In the genomic region with DNA sequence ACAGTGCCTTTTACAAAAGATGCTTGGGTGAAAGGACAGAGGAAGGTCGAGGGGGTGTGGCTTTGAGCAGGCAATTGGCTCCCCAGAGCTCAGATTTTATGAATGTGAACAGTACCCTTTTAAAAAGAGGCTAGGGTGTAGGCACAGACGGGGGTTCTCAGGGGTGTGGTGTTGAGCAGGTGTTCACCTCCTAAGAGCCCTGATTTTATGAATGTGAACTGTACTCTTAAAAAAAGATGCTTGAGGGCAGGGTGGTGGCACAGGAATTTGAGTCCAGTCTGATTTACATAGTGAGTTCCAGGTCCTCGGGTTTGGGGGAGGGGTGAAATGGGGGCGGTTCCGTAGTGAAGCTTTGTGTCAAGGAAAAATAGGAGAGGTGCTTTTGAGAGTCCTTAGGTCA, we compare ENCODE assay signal across 35 mouse cellular contexts. TPM values are rescaled to one million over a fixed set of nuclear protein-coding genes. Genes with fewer than 3 reads are reported as not detected.
DNase-seq lines count a peak whose midpoint lies in the region; ATAC-seq and TF ChIP-seq lines count a peak whose summit lies in the region.
"Had no signal": no experiment of that assay in that cellular context is flagged by ENCODE, and none has a peak within 500 bp of the region (broad histone marks: within the 10 kb centered on the region; RNA-seq: fewer than 3 reads in every experiment).

No protein-coding gene starts in this region.

- no peak for TF ChIP-seq POLR2A in lung, adult 2 months (IDR thresholded peaks at IDR 0.05; ENCODE audit: borderline replicate concordance, extremely low read depth, low read depth, low read length)

- H3K4me1 ChIP-seq in forebrain, embryonic 12.5 days = no peaks in the 10 kb centered on the region
- no peaks in the 10 kb centered on the region for H3K4me1 ChIP-seq in forebrain, postnatal 0 days (ENCODE audit: insufficient read depth)
- no peaks in the 10 kb centered on the region for H3K4me1 ChIP-seq in lung, adult 2 months (ENCODE audit: control insufficient read depth, insufficient read depth, low read length)
- H3K4me1 ChIP-seq: embryonic facial prominence, embryonic 12.5 days; embryonic facial prominence, embryonic 15.5 days; forebrain, embryonic 13.5 days; hindbrain, embryonic 12.5 days; hindbrain, embryonic 15.5 days had no signal

- no peak for DNase-seq in forebrain, postnatal 0 days
- peak; percentile 1 for DNase-seq in lung, postnatal 25 days (ENCODE audit: low spot score)
- DNase-seq in lung, adult 2 months = no peak
- DNase-seq in ES-CJ7 (ENCODE audit: low read depth, low spot score) (peak; percentile 100), ZHBTc4 (ENCODE audit: low read depth, low spot score) (peak; percentile 99)
- DNase-seq in spleen, postnatal 10 days (ENCODE audit: low spot score in 2 of 2) = no peak
- no peak for DNase-seq in T-cell, adult 2 months (ENCODE audit: low spot score)
- DNase-seq: adrenal gland, postnatal 14 days; cerebellum, adult 11 months; cerebellum, adult 2 months; cerebellum, adult 9-11 months; cerebellum, postnatal 25 days; gastrocnemius, postnatal 25 days; heart, adult 2 months had no signal

- no peak overlapping the region for H3K27ac ChIP-seq in forebrain, embryonic 12.5 days
- no peak overlapping the region for H3K27ac ChIP-seq in forebrain, postnatal 0 days (ENCODE audit: low read depth, low read length)
- H3K27ac ChIP-seq: embryonic facial prominence, embryonic 12.5 days; embryonic facial prominence, embryonic 15.5 days; forebrain, embryonic 13.5 days; heart, adult 2 months; hindbrain, embryonic 12.5 days; hindbrain, embryonic 15.5 days had no signal

- peak; percentile 20; the same call in 1 of the 2 replicates for ATAC-seq in forebrain, embryonic 12.5 days (ENCODE audit: low FRiP score)
- no peak for ATAC-seq in forebrain, postnatal 0 days
- ATAC-seq: forebrain, embryonic 13.5 days; forebrain, embryonic 16.5 days; intestine, postnatal 0 days; Patski had no signal

- no peak overlapping the region for H3K9ac ChIP-seq in forebrain, embryonic 12.5 days
- no peak overlapping the region for H3K9ac ChIP-seq in forebrain, postnatal 0 days
- H3K9ac ChIP-seq: embryonic facial prominence, embryonic 12.5 days; embryonic facial prominence, embryonic 15.5 days; forebrain, embryonic 13.5 days; hindbrain, embryonic 12.5 days; hindbrain, embryonic 15.5 days had no signal

- H3K4me3 ChIP-seq in forebrain, embryonic 12.5 days (replicated peaks) = no peak overlapping the region
- H3K4me3 ChIP-seq in forebrain, postnatal 0 days (ENCODE audit: low read depth, low read length) = no peak overlapping the region
- H3K4me3 ChIP-seq in lung, adult 2 months (replicated peaks; ENCODE audit: extremely low read depth, low read depth, low read length) = no peak overlapping the region
- H3K4me3 ChIP-seq: embryonic facial prominence, embryonic 12.5 days; embryonic facial prominence, embryonic 15.5 days; forebrain, embryonic 13.5 days; heart, adult 2 months; hindbrain, embryonic 12.5 days; hindbrain, embryonic 15.5 days had no signal

- H3K4me2 ChIP-seq in forebrain, embryonic 12.5 days = no peak overlapping the region
- no peak overlapping the region for H3K4me2 ChIP-seq in forebrain, postnatal 0 days (ENCODE audit: low read depth)
- H3K4me2 ChIP-seq: embryonic facial prominence, embryonic 12.5 days; embryonic facial prominence, embryonic 15.5 days; forebrain, embryonic 13.5 days; heart, embryonic 11.5 days; hindbrain, embryonic 12.5 days; hindbrain, embryonic 15.5 days had no signal

- 0 out of 2 replicates have a peak, but pooled peaks cover 2% of the 10 kb centered on the region for H3K9me3 ChIP-seq in forebrain, embryonic 12.5 days
- no peaks in the 10 kb centered on the region for H3K9me3 ChIP-seq in forebrain, postnatal 0 days (ENCODE audit: low read length)
- H3K9me3 ChIP-seq: embryonic facial prominence, embryonic 15.5 days; forebrain, embryonic 13.5 days; G1E; hindbrain, embryonic 15.5 days had no signal

- H3K27me3 ChIP-seq in forebrain, embryonic 12.5 days = no peaks in the 10 kb centered on the region
- no peaks in the 10 kb centered on the region for H3K27me3 ChIP-seq in forebrain, postnatal 0 days (ENCODE audit: insufficient read depth, low read length)
- H3K27me3 ChIP-seq: embryonic facial prominence, embryonic 12.5 days; embryonic facial prominence, embryonic 15.5 days; forebrain, embryonic 13.5 days; hindbrain, embryonic 12.5 days; hindbrain, embryonic 15.5 days; Patski had no signal

- no peaks in the 10 kb centered on the region for H3K36me3 ChIP-seq in forebrain, embryonic 12.5 days (replicated peaks)
- H3K36me3 ChIP-seq in forebrain, postnatal 0 days (ENCODE audit: insufficient read depth) = no peaks in the 10 kb centered on the region
- H3K36me3 ChIP-seq: embryonic facial prominence, embryonic 12.5 days; embryonic facial prominence, embryonic 15.5 days; G1E; hindbrain, embryonic 12.5 days; hindbrain, embryonic 15.5 days had no signal

- no peak for TF ChIP-seq CTCF in forebrain, postnatal 0 days (IDR thresholded peaks at IDR 0.05; ENCODE audit: low read depth)
- TF ChIP-seq CTCF in lung, adult 2 months (IDR thresholded peaks at IDR 0.05; ENCODE audit: insufficient read depth, low read length) = no peak

- WGBS in forebrain, embryonic 12.5 days = 86% methylated on average over 5 of the region's 5 CpGs
- WGBS in forebrain, postnatal 0 days = 77% methylated on average over 5 of the region's 5 CpGs
- 75% methylated on average over 5 of the region's 5 CpGs for WGBS in lung, adult 2 months

RNA-seq across cellular contexts. Expression of gene Zfp42, which starts 14.0 kb away (rescaled TPM):
- polyA plus RNA-seq in forebrain, embryonic 12.5 days (2016; fragmentation: Nextera tagmentation; extraction: Ambion mirVana) = not detected in 2 replicates
- total RNA-seq in forebrain, postnatal 0 days (2014; rRNA removed) = not detected in 2 replicates
- polyA plus RNA-seq in forebrain, postnatal 0 days (2015; fragmentation: Nextera tagmentation; extraction: Ambion mirVana) = not detected in 2 replicates
- polyA plus RNA-seq in lung, adult 2 months (2012; rRNA removed) = not detected in 2 replicates
- total RNA-seq: adrenal gland, adult 18-20 months; adrenal gland, postnatal 14 days; adrenal gland, postnatal 4 days; common myeloid progenitor, adult 5-6 weeks; G1E; gastrocnemius, adult 8-10 months; gastrocnemius, postnatal 25 days; heart, adult 2 months; heart, postnatal 25 days; hematopoietic stem cell, adult 5-6 weeks had no signal
- polyA plus RNA-seq: cerebellum, adult 2 months; embryonic facial prominence, embryonic 12.5 days; embryonic facial prominence, embryonic 15.5 days; forebrain, embryonic 13.5 days; forebrain, embryonic 16.5 days; frontal cortex, adult 2 months; G1E; gonadal fat pad, adult 2 months; heart, adult 2 months; heart, embryonic 11.5 days; heart, embryonic 14.5 days; heart, postnatal 0 days; hindbrain, embryonic 12.5 days; hindbrain, embryonic 15.5 days; intestine, postnatal 0 days had no signal

Comparison
In these comparisons a context has a peak if more than half of its experiments do, and no peak if none do; other contexts are left out.
1. DNase-seq: peak in lung, postnatal 25 days (single experiment), ES-CJ7 (single experiment) and ZHBTc4 (single experiment); none in forebrain, postnatal 0 days (single experiment), lung, adult 2 months (single experiment), spleen, postnatal 10 days (0 of 2) and T-cell, adult 2 months (single experiment).